Mouse (Mus musculus) liver, embryonic 14.5 days (tissue): ENCODE measurements at regions not wholly inside any gene's neighbourhood (a gene's known extent, or its start where the extent isn't known, plus 50 kb on each side); places are given as distances from the start of the nearest gene placed in this dataset. TPM values are rescaled to one million over a fixed set of nuclear protein-coding genes. Genes with fewer than 3 reads are reported as not detected.

Experiments
- ATAC-seq: fragments of 200-750 bp; cut with Nextera tagmentation; 2 replicates; pipeline ENCODE4 v1.8.0; 2017; ENCODE audit warnings: moderate number of reproducible peaks, mild to moderate bottlenecking, moderate library complexity; ENCODE audit not compliant: insufficient read depth
- DNase-seq, 3 experiments: peaks; one replicate each; pipeline ENCODE4 v3.0.0-alpha.2; 2012 to 2013; ENCODE audit warnings: low read depth in 3 of 3, low spot score in 3 of 3
- H3K27ac ChIP-seq: fragments of 300-500 bp; sonication (generic); 2 replicates; pipeline ENCODE4 v1.5.1; 2014; ENCODE audit warnings: moderate library complexity, mild to moderate bottlenecking, control low read depth, inconsistent platforms
- H3K27me3 ChIP-seq: fragments of 300-500 bp; sonication (generic); 2 replicates; pipeline ENCODE4 v1.6.1; 2014; ENCODE audit warnings: mild to moderate bottlenecking, low read length, moderate library complexity; ENCODE audit not compliant: control insufficient read depth, insufficient read depth
- H3K36me3 ChIP-seq: fragments of 300-500 bp; sonication (generic); replicated peaks from 2 replicates; pipeline ENCODE4 v1.6.1; 2014; ENCODE audit warnings: low read depth; ENCODE audit not compliant: control insufficient read depth, insufficient read depth
- H3K4me1 ChIP-seq, 2 experiments: fragments of 200-500 bp in 1 of 2; fragments of 300-500 bp in 1 of 2; sonication (generic) in 1 of 2; replicated peaks; 2 replicates each; pipeline ENCODE4 v1.6.1; 2012 to 2014; ENCODE audit warnings: antibody characterized with exemption in 1 of 2, inconsistent platforms in 1 of 2, low read length in 1 of 2; ENCODE audit not compliant: control insufficient read depth in 2 of 2, insufficient read depth in 2 of 2
- H3K4me2 ChIP-seq: fragments of 300-500 bp; sonication (generic); 2 replicates; pipeline ENCODE4 v1.6.1; 2014; ENCODE audit warnings: low read depth, mild to moderate bottlenecking, control low read depth, moderate library complexity
- H3K4me3 ChIP-seq, 2 experiments: fragments of 200-500 bp in 1 of 2; fragments of 300-500 bp in 1 of 2; sonication (generic) in 1 of 2; 2 replicates each; pipeline ENCODE4 v1.5.1; 2012 to 2014; ENCODE audit warnings: low read depth in 2 of 2, low read length in 2 of 2, mild to moderate bottlenecking in 2 of 2, control low read depth in 1 of 2, inconsistent platforms in 1 of 2, moderate library complexity in 1 of 2; ENCODE audit not compliant: insufficient read depth in 1 of 2
- H3K9ac ChIP-seq: fragments of 300-500 bp; sonication (generic); replicated peaks from 2 replicates; pipeline ENCODE4 v1.6.1; 2014; ENCODE audit warnings: mild to moderate bottlenecking, control low read depth, moderate library complexity
- H3K9me3 ChIP-seq: fragments of 300-500 bp; sonication (generic); 2 replicates; pipeline ENCODE4 v1.6.1; 2016; ENCODE audit warnings: low read length, mixed read lengths; ENCODE audit not compliant: control insufficient read depth
- CTCF ChIP-seq: IDR thresholded peaks from 2 replicates; pipeline ENCODE4 v1.5.1; 2016; ENCODE audit warnings: antibody characterized with exemption, low read depth, control low read depth
- EP300 ChIP-seq: IDR thresholded peaks from 2 replicates; pipeline ENCODE4 v1.6.1; 2016; ENCODE audit warnings: antibody characterized with exemption, low read depth
- WGBS: fragments of 180-500 bp; shearing (Covaris S2); extraction: QIAGEN DNeasy Blood & Tissue Kit; methylation state at CpG from one replicate; pipeline ENCODE4 v1.1.7; 2014; ENCODE audit not compliant: insufficient replicate concordance; 5-methylcytosine and 5-hydroxymethylcytosine counted together
- microRNA-seq: library from miRNA; unstranded; fragments of <30 nt; microRNA quantifications from one replicate; pipeline ENCODE4, GENCODE M21; 2016

GRCm38 (mm10) chr13:98547223-98547622 is 55.4 kb upstream of the Gm10320 start:
- no peak overlapping the region for H3K4me2 ChIP-seq
- TF ChIP-seq EP300 (no peak), CTCF (no peak)
- no peak for ATAC-seq
- no peak overlapping the region for H3K4me3 ChIP-seq
- no peaks in the 10 kb centered on the region for H3K4me1 ChIP-seq
- no peak overlapping the region for H3K9ac ChIP-seq
- DNase-seq, result no peak
- H3K27ac ChIP-seq, result no peak overlapping the region
- H3K9me3 ChIP-seq, result no peaks in the 10 kb centered on the region
- 51% methylated on average over 5 of the region's 5 CpGs for WGBS
- no peaks in the 10 kb centered on the region for H3K27me3 ChIP-seq
- no peaks in the 10 kb centered on the region for H3K36me3 ChIP-seq

GRCm38 (mm10) chr13:98546116-98546515 is 54.3 kb upstream of the Gm10320 start:
- H3K4me3 ChIP-seq, result no peak overlapping the region
- H3K36me3 ChIP-seq, result no peaks in the 10 kb centered on the region
- no peaks in the 10 kb centered on the region for H3K4me1 ChIP-seq
- no peak overlapping the region for H3K9ac ChIP-seq
- 59% methylated on average over 5 of the region's 5 CpGs for WGBS
- no peak for ATAC-seq
- no peak for DNase-seq
- no peak overlapping the region for H3K27ac ChIP-seq
- no peak overlapping the region for H3K4me2 ChIP-seq
- no peak for TF ChIP-seq CTCF
- TF ChIP-seq EP300, result no peak
- H3K27me3 ChIP-seq, result no peaks in the 10 kb centered on the region
- H3K9me3 ChIP-seq, result no peaks in the 10 kb centered on the region

- Histone ChIP-seq H3K27ac (no peak overlapping the region), H3K27me3 (no peaks in the 10 kb centered on the region), H3K36me3 (no peaks in the 10 kb centered on the region), H3K4me2 (no peak overlapping the region), H3K4me3 (no peak overlapping the region), H3K9me3 (no peaks in the 10 kb centered on the region), H3K9ac (no peak overlapping the region), H3K4me1 (no peaks in the 10 kb centered on the region)
- 53% methylated on average over 5 of the region's 5 CpGs for WGBS
- ATAC-seq (no peak), DNase-seq (no peak)
- TF ChIP-seq EP300, result no peak
- no peak for TF ChIP-seq CTCF
Observed at GRCm38 (mm10) chr13:98545398-98545797, 53.6 kb upstream of the Gm10320 start.

- Histone ChIP-seq H3K4me3 (no peak overlapping the region), H3K4me2 (no peak overlapping the region), H3K27me3 (no peaks in the 10 kb centered on the region), H3K4me1 (no peaks in the 10 kb centered on the region; a peak in 1 of 4 replicates), H3K9me3 (no peaks in the 10 kb centered on the region), H3K9ac (no peak overlapping the region), H3K36me3 (no peaks in the 10 kb centered on the region), H3K27ac (no peak overlapping the region)
- no peak for DNase-seq
- WGBS, result 68% methylated on average over 10 of the region's 10 CpGs
- no peak for ATAC-seq
- TF ChIP-seq CTCF (no peak), EP300 (no peak)
Observed at GRCm38 (mm10) chr13:98544051-98544450, 52.2 kb upstream of the Gm10320 start.

Small RNAs in the stretch of these regions (microRNA-seq; reads per million reads assigned to microRNA genes)
- gene Gm22698, result not detected
